Mouse (Mus musculus) ES-E14 (cell line): ENCODE measurements around the gene Tnfsf10. TPM values are rescaled to one million over a fixed set of nuclear protein-coding genes. Genes with fewer than 3 reads are reported as not detected.

Experiments used
- DNase-seq: peaks from one replicate; pipeline ENCODE4 v3.0.0-alpha.2; 2013; ENCODE audit warnings: low read depth, low spot score
- H3K27ac ChIP-seq: 2 replicates; pipeline ENCODE4 v1.5.1; 2012; ENCODE audit warnings: low read depth, mild to moderate bottlenecking, low read length, moderate library complexity, mixed read lengths; ENCODE audit not compliant: poor library complexity, insufficient read depth, severe bottlenecking
- H3K36me3 ChIP-seq: 2 replicates; pipeline ENCODE4 v1.6.1; 2012; ENCODE audit warnings: mild to moderate bottlenecking, low read length, moderate library complexity, mixed read lengths; ENCODE audit not compliant: control insufficient read depth, poor library complexity, insufficient read depth, severe bottlenecking
- H3K4me1 ChIP-seq, 2 experiments: fragments of 150-350 bp in 1 of 2; sonication (generic) in 1 of 2; 2 replicates each; pipeline ENCODE4 v1.6.1; 2012; ENCODE audit warnings: low read length in 2 of 2, mild to moderate bottlenecking in 1 of 2, mixed read lengths in 1 of 2; ENCODE audit not compliant: control insufficient read depth in 2 of 2, insufficient read depth in 2 of 2, poor library complexity in 1 of 2
- H3K4me3 ChIP-seq, 2 experiments: fragments of 150-350 bp in 1 of 2; sonication (generic) in 1 of 2; 2 replicates each; pipeline ENCODE4 v1.5.1; 2012; ENCODE audit warnings: low read length in 2 of 2, low read depth in 1 of 2, mild to moderate bottlenecking in 1 of 2, mixed read lengths in 1 of 2; ENCODE audit not compliant: insufficient read depth in 1 of 2, poor library complexity in 1 of 2, severe bottlenecking in 1 of 2
- H3K9ac ChIP-seq: 2 replicates; pipeline ENCODE4 v1.6.1; 2012; ENCODE audit warnings: low read depth, mild to moderate bottlenecking, low read length, mixed read lengths; ENCODE audit not compliant: poor library complexity, insufficient read depth, severe bottlenecking
- H3K9me3 ChIP-seq: fragments of 150-350 bp; sonication (generic); 2 replicates; pipeline ENCODE4 v1.6.1; 2012; ENCODE audit warnings: low read depth, mild to moderate bottlenecking, low read length; ENCODE audit not compliant: control insufficient read depth, insufficient read depth
- CHD2 ChIP-seq: IDR thresholded peaks from 2 replicates; pipeline ENCODE4 v1.6.1; 2014; ENCODE audit warnings: mild to moderate bottlenecking, low read depth, low read length, inconsistent platforms
- HCFC1 ChIP-seq: IDR thresholded peaks from 2 replicates; pipeline ENCODE4 v1.6.1; 2012; ENCODE audit warnings: low read length, inconsistent platforms, borderline replicate concordance; ENCODE audit not compliant: insufficient read depth
- MAFK ChIP-seq: IDR thresholded peaks from 2 replicates; pipeline ENCODE4 v1.6.1; 2014; ENCODE audit warnings: mild to moderate bottlenecking, low read depth, low read length, inconsistent platforms; ENCODE audit not compliant: insufficient read depth
- ZC3H11A ChIP-seq: IDR thresholded peaks from 2 replicates; pipeline ENCODE4 v1.6.1; 2012; ENCODE audit warnings: low read depth, mild to moderate bottlenecking, inconsistent platforms, low read length, borderline replicate concordance
- ZNF384 ChIP-seq: IDR thresholded peaks from 2 replicates; pipeline ENCODE4 v1.6.1; 2012; ENCODE audit warnings: low read depth, low read length, inconsistent platforms
- in situ Hi-C, 2 experiments: fragments of 600-800 bp; cut with MboI; formaldehyde crosslinking; loops; one replicate each; pipeline ENCODE4 v1.15.1; 2025; ENCODE audit warnings: low sequenced_read_pairs in 2 of 2, inconsistent platforms in 1 of 2; ENCODE audit not compliant: unreplicated experiment in 2 of 2
- total RNA-seq: library from RNA; depleted of rRNA; stranded (reverse); fragments of 300-350 nt; gene quantifications from 2 replicates; pipeline ENCODE4 v1.2.3, GENCODE M21; 2012

The Tnfsf10 gene
- total RNA-seq, 1 experiment: not detected

GRCm38 (mm10) chr3:27338887-27339286 is 22.1 kb downstream of the Tnfsf10 start:
- H3K9me3 ChIP-seq: no peaks in the 10 kb centered on the region
- TF ChIP-seq CHD2: no peak
- no peak for TF ChIP-seq MAFK
- TF ChIP-seq HCFC1: no peak
- TF ChIP-seq ZC3H11A: no peak
- TF ChIP-seq ZNF384: no peak
- H3K4me3 ChIP-seq: no peak overlapping the region
- H3K27ac ChIP-seq: no peak overlapping the region
- H3K9ac ChIP-seq: no peak overlapping the region
- H3K36me3 ChIP-seq: no peaks in the 10 kb centered on the region
- DNase-seq: no peak
- H3K4me1 ChIP-seq: no peaks in the 10 kb centered on the region
- in situ Hi-C loops: no loop called here

DNA sequence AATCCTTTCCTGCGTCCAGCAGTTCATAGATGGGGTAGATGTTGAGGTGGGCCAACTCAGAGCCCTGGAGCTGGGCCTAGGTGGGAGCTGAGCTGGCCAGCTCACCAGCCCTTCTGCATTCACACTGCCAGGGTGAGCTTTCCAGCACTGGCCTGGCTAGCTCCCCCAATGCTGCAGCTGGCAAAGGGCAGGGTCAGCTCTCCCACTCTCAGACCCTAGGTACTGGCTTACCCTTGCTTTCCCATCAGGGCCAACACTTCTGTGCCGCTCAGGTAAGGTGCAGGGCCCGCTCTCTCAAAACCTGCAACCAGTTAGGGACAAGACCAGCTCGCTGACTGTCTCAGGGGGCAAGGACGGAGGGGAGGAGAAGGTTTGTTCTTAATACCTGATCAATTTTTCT is 23.9 kb downstream of the Tnfsf10 start:
- Histone ChIP-seq H3K27ac (no peak overlapping the region), H3K36me3 (no peaks in the 10 kb centered on the region), H3K4me3 (no peak overlapping the region), H3K9me3 (no peaks in the 10 kb centered on the region), H3K4me1 (no peaks in the 10 kb centered on the region), H3K9ac (no peak overlapping the region)
- TF ChIP-seq CHD2 (no peak), MAFK (no peak), HCFC1 (no peak), ZNF384 (no peak), ZC3H11A (no peak)
- in situ Hi-C loops: no loop called here
- DNase-seq: no peak

- in situ Hi-C loops: no loop called here
- Histone ChIP-seq H3K9me3 (no peaks in the 10 kb centered on the region), H3K9ac (no peak overlapping the region), H3K4me3 (no peak overlapping the region), H3K36me3 (no peaks in the 10 kb centered on the region), H3K4me1 (no peaks in the 10 kb centered on the region), H3K27ac (no peak overlapping the region)
- DNase-seq: no peak
- TF ChIP-seq MAFK (no peak), ZNF384 (no peak), HCFC1 (no peak), ZC3H11A (no peak), CHD2 (no peak)
Observed at GRCm38 (mm10) chr3:27342462-27342861, 25.6 kb downstream of the Tnfsf10 start.

GRCm38 (mm10) chr3:27345526-27345925 is 28.7 kb downstream of the Tnfsf10 start:
- TF ChIP-seq HCFC1: no peak
- TF ChIP-seq CHD2: no peak
- no peak for TF ChIP-seq ZNF384
- 0 out of 2 replicates have a peak, but pooled peaks have one; percentile 23 for TF ChIP-seq ZC3H11A
- TF ChIP-seq MAFK: no peak
- no peaks in the 10 kb centered on the region for H3K36me3 ChIP-seq
- no peaks in the 10 kb centered on the region for H3K9me3 ChIP-seq
- DNase-seq: peak; percentile 70
- H3K4me3 ChIP-seq: no peak overlapping the region
- H3K4me1 ChIP-seq: no peaks in the 10 kb centered on the region
- in situ Hi-C loops: no loop called here
- no peak overlapping the region for H3K27ac ChIP-seq
- no peak overlapping the region for H3K9ac ChIP-seq

DNA sequence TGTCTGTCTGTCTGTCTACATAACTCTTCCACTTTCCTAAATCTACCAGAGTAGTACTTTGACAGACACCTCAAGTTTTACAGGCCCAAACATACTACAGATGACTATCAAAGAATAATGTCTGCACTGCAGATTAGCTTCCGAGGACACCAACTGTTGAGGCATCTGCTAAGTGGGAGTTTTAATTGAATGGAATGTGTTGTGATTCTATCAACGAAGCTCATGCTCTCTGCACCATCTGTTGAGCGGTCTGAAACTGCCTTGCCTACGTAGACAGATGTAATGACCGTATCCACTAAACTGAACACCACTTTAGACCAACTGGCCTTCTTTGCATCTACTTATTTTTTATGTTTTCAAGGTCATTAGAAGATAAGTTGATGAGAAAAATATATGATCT is 31.6 kb downstream of the Tnfsf10 start:
- no peak overlapping the region for H3K9ac ChIP-seq
- in situ Hi-C loops: no loop called here
- DNase-seq: no peak
- no peak overlapping the region for H3K27ac ChIP-seq
- no peaks in the 10 kb centered on the region for H3K36me3 ChIP-seq
- no peak for TF ChIP-seq ZC3H11A
- no peak for TF ChIP-seq HCFC1
- no peak for TF ChIP-seq CHD2
- TF ChIP-seq MAFK: no peak
- TF ChIP-seq ZNF384: no peak
- H3K4me3 ChIP-seq: no peak overlapping the region
- no peaks in the 10 kb centered on the region for H3K4me1 ChIP-seq
- no peaks in the 10 kb centered on the region for H3K9me3 ChIP-seq
